Mouse (Mus musculus) lung, embryonic 15.5 days (tissue): ENCODE results near the gene Irs2. TPM values are rescaled to one million over a fixed set of nuclear protein-coding genes. Genes with fewer than 3 reads are reported as not detected.
A peak's percentile ranks its signal among the peaks of the same experiment; 100 is the strongest.

Experiments
- ATAC-seq: fragments of 200-750 bp; cut with Nextera tagmentation; 2 replicates; pipeline ENCODE4 v1.8.0; 2017; ENCODE audit warnings: moderate number of reproducible peaks, borderline replicate concordance; ENCODE audit not compliant: low FRiP score, low TSS enrichment; ENCODE audit errors: extremely low read depth
- H3K27ac ChIP-seq: fragments of 300-500 bp; sonication (generic); 2 replicates; pipeline ENCODE4 v1.5.1; 2015; ENCODE audit warnings: moderate library complexity, mild to moderate bottlenecking, inconsistent platforms
- H3K27me3 ChIP-seq: fragments of 300-500 bp; sonication (generic); 2 replicates; pipeline ENCODE4 v1.6.1; 2015; ENCODE audit warnings: inconsistent platforms
- H3K36me3 ChIP-seq: fragments of 300-500 bp; sonication (generic); 2 replicates; pipeline ENCODE4 v1.6.1; 2015; ENCODE audit warnings: inconsistent platforms
- H3K4me1 ChIP-seq: fragments of 300-500 bp; sonication (generic); 2 replicates; pipeline ENCODE4 v1.6.1; 2015; ENCODE audit warnings: inconsistent platforms
- H3K4me2 ChIP-seq: fragments of 300-500 bp; sonication (generic); 2 replicates; pipeline ENCODE4 v1.6.1; 2015; ENCODE audit warnings: inconsistent platforms, mild to moderate bottlenecking, moderate library complexity
- H3K4me3 ChIP-seq: fragments of 300-500 bp; sonication (generic); 2 replicates; pipeline ENCODE4 v1.5.1; 2015; ENCODE audit warnings: mild to moderate bottlenecking, inconsistent platforms
- H3K9ac ChIP-seq: fragments of 300-500 bp; sonication (generic); 2 replicates; pipeline ENCODE4 v1.6.1; 2015; ENCODE audit warnings: inconsistent platforms
- H3K9me3 ChIP-seq: fragments of 300-500 bp; sonication (generic); 2 replicates; pipeline ENCODE4 v1.6.1; 2016; ENCODE audit warnings: inconsistent platforms
- WGBS: fragments of 180-500 bp; shearing (Covaris S2); methylation state at CpG from one replicate; pipeline ENCODE4 v1.1.7; 2015; 5-methylcytosine and 5-hydroxymethylcytosine counted together
- polyA plus RNA-seq: library from polyadenylated mRNA; unstranded; fragments of >200 nt; fragmentation: Nextera tagmentation; extraction: Ambion mirVana; gene quantifications from 2 replicates; pipeline ENCODE4 v1.2.1, GENCODE M21; 2015

Irs2 gene
- polyA plus RNA-seq, 1 experiment from 2014 or later: 4.1 TPM

DNA sequence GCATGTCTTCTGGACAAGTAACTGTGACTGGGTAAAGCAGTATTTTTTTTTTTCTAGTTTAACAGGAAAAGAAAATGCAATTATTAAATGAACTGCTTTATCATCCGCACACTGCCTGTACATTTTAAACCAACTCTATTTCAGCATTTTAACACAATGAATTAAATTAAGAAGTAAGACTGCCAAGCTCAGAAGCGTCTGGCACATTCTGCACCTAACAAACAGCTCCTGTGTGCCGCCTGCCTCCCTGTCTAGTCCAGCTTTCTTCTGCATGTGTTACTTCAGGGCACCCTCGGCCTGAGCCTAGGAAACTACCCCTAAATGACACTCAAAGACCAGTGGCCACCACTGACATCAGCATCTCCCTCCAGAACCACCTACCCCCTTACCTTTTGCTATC, 8.7 kb downstream of the Irs2 start:
- peaks cover 71% of the 10 kb centered on the region for H3K4me1 ChIP-seq
- ATAC-seq: no peak
- H3K36me3 ChIP-seq: peaks cover 6% of the 10 kb centered on the region; the same call in 1 of the 2 replicates
- no peak overlapping the region for H3K4me3 ChIP-seq
- H3K4me2 ChIP-seq: peak overlapping the region; percentile 91; the same call in 1 of the 2 replicates
- no peaks in the 10 kb centered on the region for H3K9me3 ChIP-seq
- WGBS: 77% methylated on average over 4 of the region's 4 CpGs
- no peak overlapping the region for H3K9ac ChIP-seq
- no peaks in the 10 kb centered on the region for H3K27me3 ChIP-seq
- peak overlapping the region; percentile 86; the same call in 1 of the 2 replicates for H3K27ac ChIP-seq

DNA sequence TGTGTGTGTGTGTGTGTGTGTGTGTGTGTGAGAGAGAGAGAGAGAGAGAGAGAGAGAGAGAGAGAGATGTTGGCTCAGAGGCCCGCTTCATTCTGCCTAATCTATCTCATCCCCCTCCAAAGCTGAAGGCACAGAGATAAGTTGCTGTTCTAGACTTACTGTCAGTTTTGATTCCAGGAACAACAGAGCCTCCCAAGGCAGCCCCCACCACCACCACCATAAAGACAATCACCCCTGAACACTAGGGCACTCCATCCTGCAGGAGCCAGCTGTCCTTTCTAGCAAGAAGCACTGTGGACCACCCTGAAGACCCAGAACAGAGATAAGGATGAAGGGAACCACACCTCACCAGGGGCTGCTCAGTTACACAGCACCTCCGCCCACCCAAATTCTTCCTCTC, 12.0 kb downstream of the Irs2 start:
- H3K9ac ChIP-seq: no peak overlapping the region
- WGBS: 63% methylated on average over 2 of the region's 2 CpGs
- H3K27ac ChIP-seq: peak overlapping the region; percentile 2; the same call in 1 of the 2 replicates
- H3K36me3 ChIP-seq: peaks cover 6% of the 10 kb centered on the region
- no peak overlapping the region for H3K4me2 ChIP-seq
- peaks cover 58% of the 10 kb centered on the region for H3K4me1 ChIP-seq
- H3K9me3 ChIP-seq: no peaks in the 10 kb centered on the region
- H3K27me3 ChIP-seq: no peaks in the 10 kb centered on the region
- no peak for ATAC-seq
- H3K4me3 ChIP-seq: no peak overlapping the region

DNA sequence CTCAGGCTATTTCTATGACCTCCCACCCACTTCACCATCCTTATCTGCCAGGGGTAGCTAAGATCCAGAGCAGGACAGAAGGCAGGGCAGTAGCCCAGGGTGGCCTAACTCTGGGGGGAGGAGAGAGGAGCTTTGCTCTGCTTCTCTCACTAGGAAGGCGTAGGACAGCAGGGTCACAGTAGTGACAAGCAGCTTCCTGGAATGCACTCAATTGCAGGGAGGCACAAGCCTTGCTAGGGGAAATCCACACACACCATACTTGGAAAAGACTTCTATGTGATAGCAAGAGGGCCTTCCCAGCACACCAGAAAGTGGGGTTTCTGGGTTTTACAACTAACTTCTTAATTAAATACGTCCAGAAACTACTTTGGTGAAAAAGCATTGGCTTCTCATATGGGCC, 12.5 kb downstream of the Irs2 start:
- Histone ChIP-seq H3K4me1 (peaks cover 57% of the 10 kb centered on the region), H3K36me3 (peaks cover 6% of the 10 kb centered on the region), H3K4me3 (no peak overlapping the region), H3K27ac (peak overlapping the region; percentile 2), H3K27me3 (no peaks in the 10 kb centered on the region), H3K9ac (no peak overlapping the region), H3K4me2 (no peak overlapping the region), H3K9me3 (no peaks in the 10 kb centered on the region)
- ATAC-seq: 0 out of 2 replicates have a peak, but pooled peaks have one; percentile 32
- 29% methylated on average over 2 of the region's 2 CpGs for WGBS

DNA sequence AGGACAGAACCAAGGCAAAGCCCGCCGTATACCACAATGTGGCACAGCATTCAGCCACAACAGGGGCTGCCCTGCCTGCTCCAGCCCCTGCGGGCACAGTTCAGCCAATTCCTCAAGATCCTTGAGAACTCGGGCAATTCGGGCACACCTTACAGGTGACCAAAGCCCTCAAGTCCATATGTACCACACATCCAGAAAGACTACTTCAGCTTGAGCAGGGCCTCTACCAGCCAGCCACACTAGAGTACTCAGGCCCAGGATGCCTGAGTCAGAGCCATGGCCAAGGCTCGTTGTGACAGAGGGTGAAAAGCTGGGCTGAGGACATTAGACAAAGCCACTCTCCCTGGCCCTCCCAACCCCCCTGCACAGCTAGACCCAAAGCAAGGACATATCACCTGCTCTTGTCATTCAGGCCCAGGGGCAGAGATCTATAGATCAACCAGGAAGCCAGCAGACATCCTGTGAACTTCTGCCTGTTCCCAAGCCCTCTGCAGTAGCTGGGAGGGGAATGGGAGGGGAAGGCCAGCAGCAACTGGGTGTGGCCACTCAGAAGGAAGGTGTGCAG, 13.8 kb downstream of the Irs2 start:
- no peak overlapping the region for H3K4me2 ChIP-seq
- no peak overlapping the region for H3K9ac ChIP-seq

DNA sequence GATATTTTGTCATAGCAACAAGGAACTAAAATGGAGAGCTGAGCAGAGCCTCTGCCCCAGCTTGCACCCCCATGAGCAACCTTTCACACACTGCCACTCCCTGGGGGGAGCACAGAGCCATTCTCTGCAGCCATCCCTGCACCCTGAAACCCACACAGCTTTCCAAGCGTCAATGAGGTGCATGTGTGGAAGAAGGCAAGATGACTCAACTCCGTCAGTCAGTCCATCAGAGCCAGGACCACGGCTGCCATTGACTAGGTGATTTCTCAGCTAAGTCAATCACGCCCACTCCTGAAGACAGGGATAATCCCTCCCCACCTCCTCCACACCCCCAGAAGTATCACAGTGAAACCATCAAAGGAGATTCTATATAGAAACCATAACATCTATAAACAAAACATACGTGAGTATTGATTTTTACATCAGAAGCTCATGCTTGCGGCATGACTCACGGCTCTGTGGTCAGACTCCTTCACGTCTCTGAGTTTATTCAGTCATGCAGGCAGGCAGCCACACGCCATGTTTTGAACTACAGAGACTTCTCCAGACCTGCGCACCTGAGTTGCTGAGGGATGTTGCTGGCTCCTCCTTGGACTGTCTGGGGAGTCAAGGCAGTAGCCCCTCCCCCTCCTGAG, 14.6 kb downstream of the Irs2 start:
- H3K4me1 ChIP-seq: peaks cover 45% of the 10 kb centered on the region
- no peak overlapping the region for H3K4me2 ChIP-seq
- no peaks in the 10 kb centered on the region; the same call in 1 of the 2 replicates for H3K27me3 ChIP-seq
- H3K9ac ChIP-seq: no peak overlapping the region
- 79% methylated on average over 10 of the region's 10 CpGs for WGBS
- H3K36me3 ChIP-seq: peaks cover 6% of the 10 kb centered on the region
- no peaks in the 10 kb centered on the region for H3K9me3 ChIP-seq
- ATAC-seq: no peak
- H3K27ac ChIP-seq: no peak overlapping the region
- no peak overlapping the region for H3K4me3 ChIP-seq

More for the DNA sequence above, 13.8 kb downstream of the Irs2 start:
- peaks cover 45% of the 10 kb centered on the region for H3K4me1 ChIP-seq
- H3K9me3 ChIP-seq: no peaks in the 10 kb centered on the region
- H3K4me3 ChIP-seq: no peak overlapping the region
- H3K36me3 ChIP-seq: peaks cover 6% of the 10 kb centered on the region
- WGBS: 81% methylated on average over 6 of the region's 6 CpGs
- no peaks in the 10 kb centered on the region; the same call in 1 of the 2 replicates for H3K27me3 ChIP-seq
- H3K27ac ChIP-seq: no peak overlapping the region
- ATAC-seq: no peak

DNA sequence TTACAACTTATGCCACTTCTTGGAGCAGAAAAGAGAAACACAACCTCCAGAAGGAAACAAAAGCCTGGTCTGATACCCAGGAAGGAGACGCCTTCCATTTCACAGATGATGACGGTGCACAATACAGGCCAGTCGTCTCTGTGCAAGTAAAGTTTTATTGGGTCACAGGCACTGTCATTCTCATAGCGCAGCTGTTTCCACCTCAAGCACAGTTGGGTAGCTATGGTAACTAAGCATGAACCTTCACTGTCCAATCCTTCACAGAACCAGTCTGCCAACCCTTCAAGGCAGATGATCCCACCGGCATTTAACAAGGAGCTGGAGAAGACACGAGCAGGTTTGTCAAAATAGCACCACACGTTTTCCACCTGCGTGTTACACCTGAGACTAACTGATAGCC, 16.2 kb downstream of the Irs2 start:
- Histone ChIP-seq H3K4me1 (peaks cover 39% of the 10 kb centered on the region), H3K4me3 (no peak overlapping the region), H3K36me3 (peaks cover under 1% of the 10 kb centered on the region; the same call in 1 of the 2 replicates), H3K27me3 (no peaks in the 10 kb centered on the region; the same call in 1 of the 2 replicates), H3K9ac (no peak overlapping the region), H3K9me3 (no peaks in the 10 kb centered on the region), H3K27ac (no peak overlapping the region), H3K4me2 (no peak overlapping the region)
- ATAC-seq: no peak
- 76% methylated on average over 8 of the region's 8 CpGs for WGBS

DNA sequence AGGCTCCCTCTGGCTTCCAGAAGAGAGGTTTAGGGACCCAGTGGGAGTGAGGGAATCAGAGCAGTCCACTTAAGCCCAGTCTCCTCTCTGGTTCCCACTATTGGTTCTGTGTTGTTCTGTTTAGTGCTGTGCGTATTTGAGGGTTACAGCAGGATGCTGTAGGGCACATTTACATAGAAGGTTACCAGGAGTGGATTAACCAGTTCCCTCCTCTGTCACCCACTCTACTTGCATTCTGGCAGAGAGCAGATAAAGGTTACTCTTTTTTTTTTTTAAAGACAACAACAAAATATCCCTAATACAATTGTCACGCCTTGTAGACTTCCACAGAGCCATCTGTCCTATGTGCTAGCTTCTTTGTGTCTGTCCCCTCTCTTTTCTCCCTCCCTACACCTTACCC, 16.9 kb downstream of the Irs2 start:
- Histone ChIP-seq H3K27me3 (no peaks in the 10 kb centered on the region; the same call in 1 of the 2 replicates), H3K4me2 (no peak overlapping the region), H3K36me3 (peaks cover 8% of the 10 kb centered on the region), H3K27ac (peak overlapping the region; percentile 21; the same call in 1 of the 2 replicates), H3K9ac (no peak overlapping the region), H3K4me1 (peaks cover 31% of the 10 kb centered on the region), H3K4me3 (no peak overlapping the region), H3K9me3 (no peaks in the 10 kb centered on the region)
- 82% methylated on average over 2 of the region's 2 CpGs for WGBS
- ATAC-seq: no peak

DNA sequence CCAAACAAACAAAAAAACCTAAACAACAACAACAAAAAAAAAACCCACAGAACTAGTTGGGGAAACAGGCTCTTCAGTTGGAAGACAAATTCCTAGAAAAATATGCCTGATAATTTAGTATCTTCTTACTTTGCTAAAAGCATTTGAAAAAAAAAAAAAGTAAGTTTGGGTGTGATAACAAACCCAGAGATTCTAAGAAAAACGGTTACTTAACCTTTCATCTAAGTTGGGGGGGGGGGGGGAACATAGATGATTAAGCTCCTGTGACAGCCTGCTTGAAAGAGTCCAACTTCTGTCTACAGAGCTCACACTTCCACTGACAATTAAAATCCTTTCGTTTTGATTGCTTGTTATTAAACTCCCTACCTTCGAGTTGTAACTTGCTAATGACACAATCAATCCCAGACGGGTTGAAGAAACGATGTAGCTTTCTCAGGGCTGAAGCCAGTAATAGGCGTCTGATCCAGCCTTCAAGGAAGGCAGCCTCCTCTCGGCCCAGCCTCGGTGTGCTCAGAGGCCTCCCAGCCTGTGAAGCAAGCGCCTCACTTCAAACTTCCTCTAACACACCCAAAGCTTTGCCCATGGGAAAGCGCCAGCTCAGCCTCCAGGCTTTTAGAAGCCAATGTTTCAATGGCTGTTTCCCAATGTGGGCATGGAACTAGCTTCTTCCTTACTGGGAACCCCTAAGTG, 17.7 kb downstream of the Irs2 start:
- ATAC-seq: no peak
- no peaks in the 10 kb centered on the region for H3K9me3 ChIP-seq
- H3K9ac ChIP-seq: no peak overlapping the region
- no peaks in the 10 kb centered on the region; the same call in 1 of the 2 replicates for H3K27me3 ChIP-seq
- peaks cover 16% of the 10 kb centered on the region for H3K36me3 ChIP-seq
- peaks cover 27% of the 10 kb centered on the region for H3K4me1 ChIP-seq
- H3K27ac ChIP-seq: peak overlapping the region; percentile 21; the same call in 1 of the 2 replicates
- no peak overlapping the region for H3K4me3 ChIP-seq
- WGBS: 30% methylated on average over 10 of the region's 10 CpGs
- H3K4me2 ChIP-seq: no peak overlapping the region

DNA sequence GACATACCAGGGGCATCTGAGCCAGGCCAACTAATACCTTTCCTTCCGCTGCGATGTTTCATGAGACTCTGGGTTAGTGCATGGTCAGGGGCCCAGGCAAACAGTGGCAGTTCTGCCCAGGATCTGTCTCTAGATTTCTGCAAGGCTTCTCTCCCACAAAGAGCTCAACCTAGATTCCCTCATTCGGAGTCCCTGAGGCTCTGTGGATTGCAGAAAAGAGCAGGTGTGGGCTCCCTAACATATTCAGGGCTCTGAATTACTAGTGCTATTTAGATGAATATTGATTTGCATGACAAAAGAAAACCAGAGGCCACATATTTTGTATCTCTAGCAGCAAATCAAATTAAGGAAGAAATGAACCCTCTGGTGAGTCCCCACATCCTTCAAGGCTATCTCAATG, 18.3 kb downstream of the Irs2 start:
- 91% methylated on average over 3 of the region's 3 CpGs for WGBS
- Histone ChIP-seq H3K36me3 (peaks cover 20% of the 10 kb centered on the region), H3K4me2 (no peak overlapping the region), H3K9ac (no peak overlapping the region), H3K9me3 (no peaks in the 10 kb centered on the region), H3K4me1 (peaks cover 21% of the 10 kb centered on the region), H3K27me3 (no peaks in the 10 kb centered on the region; the same call in 1 of the 2 replicates), H3K4me3 (no peak overlapping the region), H3K27ac (no peak overlapping the region)
- ATAC-seq: no peak

DNA sequence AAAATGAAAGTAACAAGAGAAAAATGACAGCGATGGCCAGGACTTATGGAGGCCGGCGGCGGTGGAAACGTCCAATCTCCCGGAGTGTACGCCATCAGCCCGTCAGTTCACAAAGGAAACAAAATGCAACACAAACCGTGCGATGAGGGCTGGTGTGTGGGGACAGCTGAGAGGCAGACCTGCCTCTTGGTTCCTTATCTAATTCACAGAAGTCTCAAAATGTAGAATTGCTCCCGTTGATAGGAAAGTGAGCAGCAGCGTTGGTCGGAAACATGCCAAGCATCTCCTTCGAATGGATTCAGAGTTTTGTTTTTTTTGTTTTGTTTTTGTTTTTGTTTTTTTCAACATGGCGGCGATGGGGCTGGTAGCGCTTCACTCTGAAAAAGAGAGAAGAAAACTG, 21.6 kb downstream of the Irs2 start:
- Histone ChIP-seq H3K27me3 (no peaks in the 10 kb centered on the region; the same call in 1 of the 2 replicates), H3K9me3 (no peaks in the 10 kb centered on the region), H3K9ac (no peak overlapping the region), H3K36me3 (peaks cover 22% of the 10 kb centered on the region), H3K27ac (no peak overlapping the region), H3K4me3 (no peak overlapping the region), H3K4me2 (no peak overlapping the region), H3K4me1 (peaks cover 5% of the 10 kb centered on the region; the same call in 1 of the 2 replicates)
- 94% methylated on average over 17 of the region's 17 CpGs for WGBS
- ATAC-seq: no peak

DNA sequence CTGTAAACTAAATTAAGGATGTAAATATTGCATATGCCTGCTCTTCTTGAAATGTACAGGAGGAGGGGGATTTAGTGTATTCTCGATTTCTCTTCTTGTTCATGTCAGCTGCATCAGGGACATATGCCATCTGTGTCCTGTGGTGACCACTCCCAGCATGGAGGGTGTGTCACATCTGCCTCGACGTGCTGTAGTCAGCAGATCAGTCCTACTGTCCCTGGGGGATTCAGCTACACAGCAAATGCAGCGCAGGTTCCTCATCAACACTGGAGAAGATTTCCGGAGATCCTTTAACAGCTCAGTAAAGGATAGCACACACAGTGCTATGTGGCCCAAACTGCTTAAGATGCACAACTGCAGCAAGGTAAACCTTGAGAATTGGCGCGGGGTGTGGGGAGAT, 23.2 kb downstream of the Irs2 start:
- Histone ChIP-seq H3K9me3 (no peaks in the 10 kb centered on the region), H3K4me3 (no peak overlapping the region), H3K36me3 (peaks cover 22% of the 10 kb centered on the region), H3K27me3 (no peaks in the 10 kb centered on the region; the same call in 1 of the 2 replicates), H3K4me1 (peaks cover 2% of the 10 kb centered on the region), H3K9ac (no peak overlapping the region), H3K4me2 (no peak overlapping the region), H3K27ac (no peak overlapping the region)
- WGBS: 80% methylated on average over 7 of the region's 7 CpGs
- no peak for ATAC-seq

DNA sequence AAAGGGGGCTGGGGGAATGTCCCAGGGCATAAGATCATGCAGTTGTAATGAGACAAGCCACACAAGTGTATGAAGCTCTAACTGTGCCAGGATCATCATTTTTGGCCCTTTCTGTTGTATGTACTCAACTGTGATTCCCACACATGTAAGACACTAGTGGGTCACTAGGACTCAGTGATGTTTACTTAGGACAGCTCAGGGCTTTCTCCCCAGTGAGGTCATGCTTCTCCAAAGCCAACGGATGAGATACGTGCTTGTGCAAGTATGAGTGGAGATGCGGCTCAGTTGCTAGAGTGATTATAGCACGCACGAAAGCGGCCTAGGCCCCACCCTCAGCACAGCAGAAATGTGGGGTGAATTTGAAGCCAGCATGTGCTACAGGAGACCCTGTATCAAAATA, 27.4 kb downstream of the Irs2 start:
- H3K27ac ChIP-seq: no peak overlapping the region
- no peak overlapping the region for H3K9ac ChIP-seq
- WGBS: 87% methylated on average over 6 of the region's 6 CpGs
- H3K36me3 ChIP-seq: peaks cover 9% of the 10 kb centered on the region
- no peaks in the 10 kb centered on the region; the same call in 1 of the 2 replicates for H3K27me3 ChIP-seq
- no peak for ATAC-seq
- H3K4me1 ChIP-seq: peaks cover 42% of the 10 kb centered on the region
- no peaks in the 10 kb centered on the region for H3K9me3 ChIP-seq
- no peak overlapping the region for H3K4me3 ChIP-seq
- H3K4me2 ChIP-seq: no peak overlapping the region
